Mouse (Mus musculus) 3T3-L1 (cell line): ENCODE results near the gene D17H6S53E.

ENCODE experiments used
- DNase-seq: peaks from one replicate; pipeline ENCODE4 v3.0.0-alpha.2; 2015; ENCODE audit warnings: low read depth, low spot score

D17H6S53E gene

GRCm38 (mm10) chr17:35159638-35160037, 33.5 kb downstream of the D17H6S53E start:
- DNase-seq: no peak

- no peak for DNase-seq
These were observed 35.2 kb downstream of the D17H6S53E start for GRCm38 (mm10) chr17:35161421-35161820.

GRCm38 (mm10) chr17:35162121-35162520, 35.9 kb downstream of the D17H6S53E start:
- DNase-seq: no peak

- peak; percentile 46 for DNase-seq
These were observed 36.6 kb downstream of the D17H6S53E start for GRCm38 (mm10) chr17:35162730-35163129.

- DNase-seq: peak; percentile 49
These were observed 37.3 kb downstream of the D17H6S53E start for GRCm38 (mm10) chr17:35163326-35164081.

GRCm38 (mm10) chr17:35164218-35164567, 38.0 kb downstream of the D17H6S53E start:
- DNase-seq: peak; percentile 19

- DNase-seq: peak; percentile 100
These were observed 38.6 kb downstream of the D17H6S53E start, which contains the start of gene Prrc2a for GRCm38 (mm10) chr17:35164568-35165450. Prrc2a (minus strand) TSS chr17:35164897.

- DNase-seq: peak; percentile 35
These were observed 39.4 kb downstream of the D17H6S53E start for GRCm38 (mm10) chr17:35165451-35166155.

GRCm38 (mm10) chr17:35166352-35167035, 40.3 kb downstream of the D17H6S53E start:
- peak; percentile 88 for DNase-seq

GRCm38 (mm10) chr17:35167794-35168193, 41.6 kb downstream of the D17H6S53E start:
- no peak for DNase-seq

GRCm38 (mm10) chr17:35168541-35169207, 42.5 kb downstream of the D17H6S53E start:
- peak; percentile 83 for DNase-seq

- DNase-seq: no peak
These were observed 46.5 kb downstream of the D17H6S53E start for GRCm38 (mm10) chr17:35172445-35173234.

- no peak for DNase-seq
These were observed 47.2 kb downstream of the D17H6S53E start for GRCm38 (mm10) chr17:35173329-35173728.

- DNase-seq: peak; percentile 59
These were observed 48.2 kb downstream of the D17H6S53E start for GRCm38 (mm10) chr17:35174201-35174977.

GRCm38 (mm10) chr17:35175382-35175781, 49.2 kb downstream of the D17H6S53E start:
- no peak for DNase-seq

- DNase-seq: no peak
These were observed 49.8 kb downstream of the D17H6S53E start, which contains the start of gene Aif1 for GRCm38 (mm10) chr17:35175968-35176367. Aif1 (minus strand) TSS chr17:35176068.
